Mouse (Mus musculus): ENCODE data around the gene Ank3.

Gene Ank3

DNA sequence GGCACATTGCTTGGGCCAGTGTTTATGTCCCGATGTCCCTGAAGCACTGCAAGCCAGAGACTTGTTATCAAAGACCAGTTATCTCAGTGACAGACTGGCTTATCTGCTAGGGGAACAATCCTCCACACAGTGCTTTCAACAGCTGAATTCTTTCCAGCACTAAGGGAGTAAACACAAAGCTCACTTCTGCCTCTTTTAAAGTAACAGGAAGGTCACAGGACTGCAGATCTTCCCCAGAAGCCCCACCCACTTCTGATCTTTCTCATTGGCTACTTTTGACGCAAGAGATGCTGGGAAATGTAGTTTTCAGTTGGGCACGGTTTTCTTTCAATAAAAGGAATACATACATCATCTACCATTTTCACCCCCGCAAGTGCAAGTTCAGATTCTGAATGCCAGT is 489.8 kb downstream of the Ank3 start:
- H3K27me3 ChIP-seq (ENCODE audit: insufficient read depth, low read length): no peaks in the 10 kb centered on the region
- peaks cover 21% of the 10 kb centered on the region for H3K4me1 ChIP-seq (replicated peaks; ENCODE audit: low read depth, low read length)
- peak overlapping the region; percentile 45; the same call in 1 of the 2 replicates for H3K4me3 ChIP-seq (replicated peaks; ENCODE audit: low read length)
- H3K36me3 ChIP-seq (ENCODE audit: insufficient read depth, low read length): no peaks in the 10 kb centered on the region
- peaks cover 4% of the 10 kb centered on the region for H3K9me3 ChIP-seq (ENCODE audit: low read length)
- TF ChIP-seq CTCF (conservative IDR thresholded peaks at IDR 0.05; ENCODE audit: low read length) (no peak), NANOG (IDR thresholded peaks at IDR 0.05; ENCODE audit: borderline replicate concordance, low read length) (no peak), POU5F1 (IDR thresholded peaks at IDR 0.05; ENCODE audit: borderline replicate concordance, low read length) (no peak)

DNA sequence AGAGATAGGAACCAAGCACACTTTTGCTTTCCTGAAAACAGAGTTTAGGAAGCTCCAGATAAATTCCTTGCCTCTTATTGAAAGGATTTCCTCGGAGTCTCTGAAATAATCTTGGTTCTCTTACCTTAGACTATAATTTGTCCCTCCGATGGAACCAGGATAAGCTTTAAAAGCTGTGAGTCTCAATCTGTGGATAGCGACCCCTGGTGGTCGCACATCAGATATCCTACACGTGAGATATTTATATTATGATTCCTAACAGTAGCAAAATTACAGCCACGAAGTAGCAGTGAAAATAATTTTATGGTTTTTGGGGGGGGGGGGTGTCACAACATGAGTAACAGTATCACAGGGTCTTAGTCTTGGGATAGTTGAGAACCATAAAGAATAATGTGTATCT is 491.2 kb downstream of the Ank3 start:
- TF ChIP-seq NANOG (IDR thresholded peaks at IDR 0.05; ENCODE audit: borderline replicate concordance, low read length): no peak
- TF ChIP-seq CTCF (conservative IDR thresholded peaks at IDR 0.05; ENCODE audit: low read length): peak; percentile 71
- Histone ChIP-seq H3K9me3 (ENCODE audit: low read length) (no peaks in the 10 kb centered on the region), H3K4me1 (replicated peaks; ENCODE audit: low read depth, low read length) (peaks cover 21% of the 10 kb centered on the region), H3K4me3 (replicated peaks; ENCODE audit: low read length) (no peak overlapping the region), H3K27me3 (ENCODE audit: insufficient read depth, low read length) (no peaks in the 10 kb centered on the region), H3K36me3 (ENCODE audit: insufficient read depth, low read length) (no peaks in the 10 kb centered on the region)

DNA sequence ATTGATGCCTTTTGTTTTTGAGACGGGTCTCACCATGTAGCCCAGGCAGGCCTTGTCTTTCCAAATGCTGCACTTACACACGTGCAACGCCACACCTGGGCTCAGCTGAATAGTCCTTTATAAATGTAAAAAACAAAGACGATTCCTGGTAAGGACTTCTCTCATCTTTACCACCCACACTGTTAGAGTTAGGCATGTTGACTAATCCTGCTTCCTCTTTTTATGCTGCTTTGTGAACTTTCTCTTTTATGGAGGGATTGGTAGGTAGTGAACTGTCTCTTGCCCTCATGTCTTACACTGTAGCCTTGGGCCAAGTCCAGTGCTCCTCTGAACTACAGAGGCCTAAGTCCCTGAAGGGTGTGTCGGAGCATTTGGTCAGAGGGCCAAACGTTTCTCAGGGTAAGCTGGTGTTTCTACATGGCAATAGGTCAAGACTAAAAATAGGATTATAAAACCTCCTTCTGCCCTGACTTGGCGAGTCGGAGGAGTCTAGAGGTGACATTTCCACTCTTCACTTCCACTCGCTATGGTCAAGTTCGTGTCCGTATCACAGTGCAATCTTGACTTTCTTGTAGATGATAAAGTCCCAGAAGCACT is 491.9 kb downstream of the Ank3 start:
- no peaks in the 10 kb centered on the region for H3K36me3 ChIP-seq (ENCODE audit: insufficient read depth, low read length)
- H3K27me3 ChIP-seq (ENCODE audit: insufficient read depth, low read length): no peaks in the 10 kb centered on the region
- no peak for TF ChIP-seq POU5F1 (IDR thresholded peaks at IDR 0.05; ENCODE audit: borderline replicate concordance, low read length)
- no peak for TF ChIP-seq CTCF (conservative IDR thresholded peaks at IDR 0.05; ENCODE audit: low read length)
- no peak for TF ChIP-seq NANOG (IDR thresholded peaks at IDR 0.05; ENCODE audit: borderline replicate concordance, low read length)
- no peak overlapping the region for H3K4me3 ChIP-seq (replicated peaks; ENCODE audit: low read length)
- peaks cover 21% of the 10 kb centered on the region for H3K4me1 ChIP-seq (replicated peaks; ENCODE audit: low read depth, low read length)
- no peaks in the 10 kb centered on the region for H3K9me3 ChIP-seq (ENCODE audit: low read length)

DNA sequence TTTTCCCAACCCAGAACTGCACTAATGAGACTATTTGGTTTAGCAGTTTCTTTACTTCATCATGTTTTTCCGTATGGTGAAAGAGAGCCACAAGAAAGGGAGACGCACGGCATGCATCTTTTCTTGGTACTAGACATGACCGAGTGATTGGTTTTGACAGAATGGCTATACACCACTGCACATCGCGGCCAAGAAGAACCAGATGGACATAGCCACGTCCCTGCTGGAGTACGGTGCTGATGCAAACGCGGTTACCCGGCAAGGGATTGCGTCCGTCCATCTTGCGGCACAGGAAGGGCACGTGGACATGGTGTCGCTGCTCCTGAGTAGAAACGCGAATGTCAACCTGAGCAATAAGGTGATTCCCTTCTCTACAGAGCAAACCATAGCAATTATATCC is 493.6 kb downstream of the Ank3 start:
- TF ChIP-seq CTCF (conservative IDR thresholded peaks at IDR 0.05; ENCODE audit: low read length): no peak
- no peak for TF ChIP-seq POU5F1 (IDR thresholded peaks at IDR 0.05; ENCODE audit: borderline replicate concordance, low read length)
- TF ChIP-seq NANOG (IDR thresholded peaks at IDR 0.05; ENCODE audit: borderline replicate concordance, low read length): no peak
- Histone ChIP-seq H3K27me3 (ENCODE audit: insufficient read depth, low read length) (no peaks in the 10 kb centered on the region), H3K4me3 (replicated peaks; ENCODE audit: low read length) (no peak overlapping the region), H3K9me3 (ENCODE audit: low read length) (no peaks in the 10 kb centered on the region), H3K36me3 (ENCODE audit: insufficient read depth, low read length) (no peaks in the 10 kb centered on the region), H3K4me1 (replicated peaks; ENCODE audit: low read depth, low read length) (peaks cover 21% of the 10 kb centered on the region)

DNA sequence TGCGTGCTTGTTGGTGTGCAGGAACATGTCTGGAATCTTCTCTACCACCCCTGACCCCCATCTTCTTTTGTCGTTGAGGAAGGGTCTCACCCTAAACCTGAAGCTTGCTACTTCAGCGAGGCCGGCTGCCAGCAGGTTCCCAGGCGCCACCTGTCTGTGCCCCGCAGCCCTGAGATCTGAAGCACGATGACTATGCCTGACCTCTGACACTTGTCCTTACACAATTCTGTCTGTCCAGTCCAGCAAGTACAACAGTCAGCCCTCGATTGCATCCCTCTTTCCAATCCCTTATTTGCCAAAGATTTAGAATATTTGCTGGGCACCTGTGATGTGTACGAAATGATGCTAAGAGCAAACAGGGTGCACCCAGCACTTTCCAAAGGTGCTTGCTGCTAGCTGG is 497.0 kb downstream of the Ank3 start:
- Histone ChIP-seq H3K9me3 (ENCODE audit: low read length) (no peaks in the 10 kb centered on the region), H3K36me3 (ENCODE audit: insufficient read depth, low read length) (no peaks in the 10 kb centered on the region), H3K4me3 (replicated peaks; ENCODE audit: low read length) (no peak overlapping the region), H3K27me3 (ENCODE audit: insufficient read depth, low read length) (no peaks in the 10 kb centered on the region), H3K4me1 (replicated peaks; ENCODE audit: low read depth, low read length) (peaks cover 3% of the 10 kb centered on the region)
- TF ChIP-seq CTCF (conservative IDR thresholded peaks at IDR 0.05; ENCODE audit: low read length) (no peak), NANOG (IDR thresholded peaks at IDR 0.05; ENCODE audit: borderline replicate concordance, low read length) (no peak), POU5F1 (IDR thresholded peaks at IDR 0.05; ENCODE audit: borderline replicate concordance, low read length) (no peak)

DNA sequence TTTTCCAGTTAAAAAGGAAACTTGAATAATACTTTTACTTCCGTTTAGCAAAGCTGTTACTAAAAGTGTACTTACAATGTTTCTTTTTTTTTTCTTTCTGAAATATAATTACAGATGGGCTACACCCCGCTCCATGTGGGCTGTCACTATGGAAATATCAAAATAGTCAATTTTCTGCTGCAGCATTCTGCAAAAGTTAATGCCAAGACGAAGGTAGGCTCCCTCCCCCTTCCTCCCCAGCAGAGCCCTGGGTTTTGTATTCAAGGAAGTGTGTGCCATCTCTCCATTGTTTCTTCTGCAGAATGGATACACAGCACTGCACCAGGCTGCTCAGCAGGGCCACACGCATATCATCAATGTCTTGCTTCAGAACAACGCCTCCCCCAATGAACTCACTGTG is 499.4 kb downstream of the Ank3 start:
- Histone ChIP-seq H3K4me3 (replicated peaks; ENCODE audit: low read length) (no peak overlapping the region), H3K4me1 (replicated peaks; ENCODE audit: low read depth, low read length) (peaks cover 4% of the 10 kb centered on the region), H3K27me3 (ENCODE audit: insufficient read depth, low read length) (no peaks in the 10 kb centered on the region), H3K36me3 (ENCODE audit: insufficient read depth, low read length) (no peaks in the 10 kb centered on the region), H3K9me3 (ENCODE audit: low read length) (no peaks in the 10 kb centered on the region)
- TF ChIP-seq CTCF (conservative IDR thresholded peaks at IDR 0.05; ENCODE audit: low read length) (no peak), NANOG (IDR thresholded peaks at IDR 0.05; ENCODE audit: borderline replicate concordance, low read length) (no peak), POU5F1 (IDR thresholded peaks at IDR 0.05; ENCODE audit: borderline replicate concordance, low read length) (no peak)

DNA sequence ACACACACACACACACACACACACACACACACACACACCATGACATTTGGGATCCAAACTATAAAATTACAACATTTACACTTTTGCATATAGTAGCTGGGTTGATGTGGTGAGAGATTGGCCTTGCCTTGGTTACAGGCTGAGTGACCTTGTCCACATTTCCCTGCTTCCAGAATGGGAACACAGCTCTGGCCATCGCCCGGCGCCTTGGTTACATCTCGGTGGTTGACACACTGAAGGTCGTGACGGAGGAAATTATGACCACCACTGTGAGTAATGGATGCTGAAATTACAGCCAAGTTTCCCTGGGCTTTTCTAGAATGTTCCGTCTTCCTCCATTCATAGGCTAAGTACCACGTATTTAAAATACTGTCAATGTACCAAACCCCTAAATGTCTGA is 500.2 kb downstream of the Ank3 start:
- no peaks in the 10 kb centered on the region for H3K27me3 ChIP-seq (ENCODE audit: insufficient read depth, low read length)
- no peaks in the 10 kb centered on the region for H3K36me3 ChIP-seq (ENCODE audit: insufficient read depth, low read length)
- no peaks in the 10 kb centered on the region for H3K9me3 ChIP-seq (ENCODE audit: low read length)
- TF ChIP-seq NANOG (IDR thresholded peaks at IDR 0.05; ENCODE audit: borderline replicate concordance, low read length) (no peak), CTCF (conservative IDR thresholded peaks at IDR 0.05; ENCODE audit: low read length) (no peak), POU5F1 (IDR thresholded peaks at IDR 0.05; ENCODE audit: borderline replicate concordance, low read length) (no peak)
- H3K4me1 ChIP-seq (replicated peaks; ENCODE audit: low read depth, low read length): peaks cover 4% of the 10 kb centered on the region
- no peak overlapping the region for H3K4me3 ChIP-seq (replicated peaks; ENCODE audit: low read length)

DNA sequence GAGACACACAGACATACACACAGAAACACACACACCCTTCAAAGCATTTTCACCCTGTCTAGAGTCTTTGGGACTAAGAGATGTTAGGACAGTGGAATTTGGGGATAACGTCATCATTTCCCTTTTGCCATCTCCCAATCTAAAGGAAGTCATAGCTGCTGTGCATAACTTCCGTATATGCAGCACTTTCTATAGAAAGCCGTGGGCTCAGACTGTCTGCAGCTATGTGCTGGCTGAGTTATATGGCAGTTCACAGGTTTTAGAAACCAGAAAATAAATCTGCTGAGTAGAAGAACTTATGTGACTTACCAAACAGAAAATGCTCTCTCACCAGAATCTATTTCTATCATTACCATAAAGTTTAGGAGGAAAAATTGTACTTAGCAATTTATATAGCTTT is 501.2 kb downstream of the Ank3 start:
- no peaks in the 10 kb centered on the region for H3K36me3 ChIP-seq (ENCODE audit: insufficient read depth, low read length)
- H3K27me3 ChIP-seq (ENCODE audit: insufficient read depth, low read length): no peaks in the 10 kb centered on the region
- H3K4me1 ChIP-seq (replicated peaks; ENCODE audit: low read depth, low read length): peaks cover 4% of the 10 kb centered on the region
- no peaks in the 10 kb centered on the region for H3K9me3 ChIP-seq (ENCODE audit: low read length)
- TF ChIP-seq CTCF (conservative IDR thresholded peaks at IDR 0.05; ENCODE audit: low read length): no peak
- TF ChIP-seq NANOG (IDR thresholded peaks at IDR 0.05; ENCODE audit: borderline replicate concordance, low read length): no peak
- no peak overlapping the region for H3K4me3 ChIP-seq (replicated peaks; ENCODE audit: low read length)

DNA sequence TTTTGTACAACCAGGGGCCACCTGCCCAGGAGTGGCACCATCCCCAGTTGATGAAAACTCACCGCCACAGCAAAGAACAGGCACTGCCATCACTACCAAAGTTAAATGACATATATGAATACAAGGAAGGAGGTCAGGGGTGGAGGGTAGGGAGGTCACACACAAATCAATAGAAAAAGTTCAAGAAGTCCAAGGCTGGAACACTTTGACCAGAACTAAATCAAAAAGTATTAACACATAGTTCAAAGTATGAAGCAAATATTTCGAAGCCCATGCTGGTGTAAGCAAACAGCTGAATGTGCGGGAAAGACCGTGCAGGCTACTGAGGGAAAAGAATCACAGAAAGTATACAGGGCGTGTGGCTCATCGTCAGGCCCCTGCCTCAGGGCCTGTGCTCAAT is 503.5 kb downstream of the Ank3 start:
- TF ChIP-seq NANOG (IDR thresholded peaks at IDR 0.05; ENCODE audit: borderline replicate concordance, low read length): no peak
- TF ChIP-seq POU5F1 (IDR thresholded peaks at IDR 0.05; ENCODE audit: borderline replicate concordance, low read length): no peak
- no peak for TF ChIP-seq CTCF (conservative IDR thresholded peaks at IDR 0.05; ENCODE audit: low read length)
- no peaks in the 10 kb centered on the region for H3K27me3 ChIP-seq (ENCODE audit: insufficient read depth, low read length)
- H3K9me3 ChIP-seq (ENCODE audit: low read length): no peaks in the 10 kb centered on the region
- no peaks in the 10 kb centered on the region for H3K36me3 ChIP-seq (ENCODE audit: insufficient read depth, low read length)
- H3K4me1 ChIP-seq (replicated peaks; ENCODE audit: low read depth, low read length): peaks cover 9% of the 10 kb centered on the region
- no peak overlapping the region for H3K4me3 ChIP-seq (replicated peaks; ENCODE audit: low read length)

All from E14TG2a.4 (cell line).